Mouse (Mus musculus): ENCODE results near the gene Pcgf2.

The Pcgf2 gene

GRCm38 (mm10) chr11:97670234-97671176 is 29.8 kb downstream of the Pcgf2 start:
- ChIA-PET CTCF (interaction anchor here (0.5 to 12.1 kb wide), 24 partner anchors 8 to 357 kb away, joined by 3 to 174 read pairs (median 3); no protein-coding TSS in a partner anchor), POLR2A (interaction anchor here (0.5 to 29.4 kb wide), 49 partner anchors 1 to 584 kb away, joined by 3 to 970 read pairs (median 6); partner anchors contain the start of genes Mllt6 (in 4 of the 4), Cwc25 (in 2 of the 4), Epop (in 2 of the 4) and Pcgf2 (in 2 of the 4))

DNA sequence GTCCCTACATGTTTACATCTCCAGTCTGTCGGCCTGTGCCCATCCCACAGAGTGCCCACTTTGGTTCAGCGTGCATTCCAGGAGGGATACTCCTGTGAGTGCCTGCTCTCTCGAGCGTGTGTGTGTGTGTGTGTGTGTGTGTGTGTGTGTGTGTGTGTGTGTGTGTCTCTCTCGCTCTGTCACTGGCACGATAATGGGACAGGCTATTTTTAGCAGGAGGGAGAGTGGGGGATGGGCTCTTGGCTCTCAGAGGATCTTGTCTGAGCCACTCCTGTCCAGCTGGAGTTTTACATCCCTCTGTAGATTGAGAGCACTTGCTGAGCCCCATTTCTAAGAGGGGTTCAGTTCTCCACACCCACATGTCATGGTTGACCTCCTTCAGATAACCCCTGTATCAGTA is 30.5 kb downstream of the Pcgf2 start:
- POLR2A ChIA-PET: interaction anchor here (0.5 to 29.4 kb wide), 28 partner anchors 2 to 180 kb away, joined by 3 to 970 read pairs (median 14); partner anchors contain the start of genes Mllt6 (in 4 of the 4), Epop (in 2 of the 4), Pcgf2 (in 2 of the 4) and Psmb3 (in 2 of the 4)
- CTCF ChIA-PET: interaction anchor here in 3 of 4 experiments (0.7 to 12.1 kb wide), 7 partner anchors 7 to 26 kb away, joined by 3 to 174 read pairs (median 18); no protein-coding TSS in a partner anchor

GRCm38 (mm10) chr11:97669268-97669667 is 31.0 kb downstream of the Pcgf2 start:
- CTCF ChIA-PET: interaction anchor here (1.0 to 12.1 kb wide), 9 partner anchors 8 to 180 kb away, joined by 3 to 174 read pairs (median 5); no protein-coding TSS in a partner anchor
- POLR2A ChIA-PET: interaction anchor here (0.5 to 29.4 kb wide), 30 partner anchors 2 to 1714 kb away, joined by 3 to 970 read pairs (median 12); partner anchors contain the start of genes Cisd3 (in 2 of the 4), Mllt6 (in 2 of the 4), Pcgf2 (in 2 of the 4) and Psmb3 (in 2 of the 4)

- ChIA-PET POLR2A (interaction anchor here (0.6 to 29.4 kb wide), 29 partner anchors 3 to 131 kb away, joined by 3 to 970 read pairs (median 15); partner anchors contain the start of genes Cisd3 (in 2 of the 4), Mllt6 (in 2 of the 4), Pcgf2 (in 2 of the 4) and Psmb3 (in 2 of the 4)), CTCF (interaction anchor here (0.6 to 12.1 kb wide), 16 partner anchors 9 to 325 kb away, joined by 3 to 174 read pairs (median 4); no protein-coding TSS in a partner anchor)
These were observed 32.1 kb downstream of the Pcgf2 start for GRCm38 (mm10) chr11:97668160-97668559.

GRCm38 (mm10) chr11:97666794-97667193 is 33.5 kb downstream of the Pcgf2 start:
- CTCF ChIA-PET: interaction anchor here (0.5 to 12.1 kb wide), 20 partner anchors 10 to 153 kb away, joined by 3 to 174 read pairs (median 4); no protein-coding TSS in a partner anchor
- POLR2A ChIA-PET: interaction anchor here (0.7 to 29.4 kb wide), 29 partner anchors 5 to 581 kb away, joined by 3 to 970 read pairs (median 18); partner anchors contain the start of genes Epop (in 3 of the 4), Psmb3 (in 3 of the 4), Cisd3 (in 2 of the 4) and Mllt6 (in 2 of the 4)

- ChIA-PET CTCF (interaction anchor here (0.5 to 12.1 kb wide), 38 partner anchors 9 to 1807 kb away, joined by 3 to 174 read pairs (median 4); partner anchors contain the start of gene Cwc25 (in 1 of the 4)), POLR2A (interaction anchor here (0.6 to 29.4 kb wide), 32 partner anchors 5 to 580 kb away, joined by 3 to 970 read pairs (median 10); partner anchors contain the start of genes Epop (in 3 of the 4), Psmb3 (in 3 of the 4), Mllt6 (in 2 of the 4) and Pcgf2 (in 2 of the 4))
These were observed 34.1 kb downstream of the Pcgf2 start for GRCm38 (mm10) chr11:97666221-97666620.

- POLR2A ChIA-PET: interaction anchor here (0.7 to 29.4 kb wide), 39 partner anchors 5 to 117 kb away, joined by 3 to 970 read pairs (median 8); partner anchors contain the start of genes Epop (in 2 of the 4), Mllt6 (in 2 of the 4), Pcgf2 (in 2 of the 4) and Psmb3 (in 2 of the 4)
These were observed 34.9 kb downstream of the Pcgf2 start for GRCm38 (mm10) chr11:97665431-97665830.

DNA sequence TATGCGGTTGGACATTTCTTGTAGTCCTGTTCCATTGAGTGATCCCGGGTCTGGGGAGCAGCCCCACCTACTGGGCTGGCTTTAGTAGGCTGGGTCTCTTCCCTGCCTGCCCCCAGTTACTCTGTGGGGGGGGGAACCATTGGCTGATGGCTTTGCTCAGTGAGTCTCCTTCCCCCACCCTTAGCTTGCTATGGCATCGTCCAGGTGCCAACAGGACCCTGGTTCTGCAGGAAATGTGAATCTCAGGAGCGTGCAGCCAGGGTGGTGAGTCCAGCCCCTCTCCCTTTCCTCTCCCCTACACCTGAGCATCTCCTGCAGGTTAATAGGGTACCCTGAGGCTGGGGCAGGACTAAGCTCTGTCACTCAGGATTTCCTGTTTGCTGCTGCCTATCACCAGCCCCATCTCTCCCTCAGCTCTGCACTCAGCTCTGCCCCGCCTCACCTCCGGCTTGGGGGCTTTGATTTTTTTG is 35.5 kb downstream of the Pcgf2 start:
- ChIA-PET POLR2A (interaction anchor here (0.6 to 29.4 kb wide), 42 partner anchors 4 to 307 kb away, joined by 3 to 970 read pairs (median 6); partner anchors contain the start of genes Epop (in 2 of the 4), Mllt6 (in 2 of the 4), Pcgf2 (in 2 of the 4) and Psmb3 (in 2 of the 4)), CTCF (interaction anchor here (0.6 to 12.1 kb wide), 16 partner anchors 8 to 861 kb away, joined by 3 to 174 read pairs (median 9); no protein-coding TSS in a partner anchor)

More at GRCm38 (mm10) chr11:97665431-97665830, 34.9 kb downstream of the Pcgf2 start:
- CTCF ChIA-PET: interaction anchor here (0.6 to 12.1 kb wide), 20 partner anchors 8 to 861 kb away, joined by 3 to 174 read pairs (median 5); no protein-coding TSS in a partner anchor

- CTCF ChIA-PET: interaction anchor here (0.7 to 12.1 kb wide), 9 partner anchors 7 to 263 kb away, joined by 3 to 174 read pairs (median 13); no protein-coding TSS in a partner anchor
- POLR2A ChIA-PET: interaction anchor here (0.6 to 29.4 kb wide), 37 partner anchors 4 to 689 kb away, joined by 3 to 970 read pairs (median 6); partner anchors contain the start of genes Epop (in 3 of the 4), Mllt6 (in 2 of the 4), Pcgf2 (in 2 of the 4) and Psmb3 (in 2 of the 4)
These were observed 36.0 kb downstream of the Pcgf2 start for GRCm38 (mm10) chr11:97664339-97664665.

DNA sequence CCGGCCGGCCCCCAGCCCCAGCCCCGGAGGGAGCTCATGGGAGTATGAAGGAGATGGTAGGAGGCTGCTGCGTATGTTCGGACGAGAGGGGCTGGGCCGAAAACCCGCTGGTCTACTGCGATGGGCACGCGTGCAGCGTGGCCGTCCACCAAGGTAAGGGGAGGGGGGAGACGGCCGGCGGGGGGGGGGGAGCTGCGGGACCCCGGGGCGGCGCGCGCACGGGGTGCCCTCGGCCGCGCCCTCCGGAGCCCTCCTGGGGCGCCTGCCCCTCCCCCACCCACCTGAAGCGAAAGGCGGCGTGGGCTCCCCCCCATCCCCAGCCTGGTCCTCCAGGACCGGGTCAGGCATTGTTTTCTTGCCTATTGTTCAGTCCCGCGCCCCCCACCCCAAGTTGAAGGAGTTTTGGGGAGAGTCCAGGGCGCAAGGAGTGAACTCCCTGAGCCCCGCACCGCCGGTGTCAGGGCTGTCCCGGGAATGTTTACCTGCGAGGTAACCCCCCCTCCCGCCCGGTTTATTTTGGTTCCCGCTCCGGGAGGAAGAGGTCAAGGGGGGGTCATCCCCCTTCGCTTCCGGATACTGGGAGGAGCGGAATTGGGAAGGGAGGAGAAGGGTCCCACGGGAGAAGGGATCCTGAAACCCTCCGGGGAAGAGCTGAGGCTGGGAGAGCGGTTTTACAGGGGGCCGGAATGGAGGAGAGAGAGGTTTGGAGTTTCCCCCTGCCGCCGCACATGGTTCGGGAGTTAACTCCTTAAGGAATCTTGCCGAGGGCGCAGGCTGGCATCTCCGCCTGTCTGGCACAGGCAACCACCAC is 36.6 kb downstream of the Pcgf2 start:
- CTCF ChIA-PET: interaction anchor here (0.5 to 12.1 kb wide), 11 partner anchors 12 to 1091 kb away, joined by 3 to 174 read pairs (median 6); no protein-coding TSS in a partner anchor
- POLR2A ChIA-PET: interaction anchor here (0.5 to 29.4 kb wide), 65 partner anchors 3 to 1358 kb away, joined by 3 to 970 read pairs (median 4); partner anchors contain the start of genes Epop (in 3 of the 4), Pcgf2 (in 3 of the 4), Mllt6 (in 2 of the 4) and Psmb3 (in 2 of the 4)

GRCm38 (mm10) chr11:97662893-97663527 is 37.3 kb downstream of the Pcgf2 start, which contains the start of gene Mllt6:
Mllt6 (plus strand) TSS chr11:97663414.
- CTCF ChIA-PET: interaction anchor here (0.5 to 12.1 kb wide), 14 partner anchors 8 to 280 kb away, joined by 3 to 138 read pairs (median 4); no protein-coding TSS in a partner anchor
- POLR2A ChIA-PET: interaction anchor here (0.5 to 29.4 kb wide), 82 partner anchors 2 to 1357 kb away, joined by 3 to 970 read pairs (median 4); partner anchors contain the start of genes Pcgf2 (in 3 of the 4), Psmb3 (in 3 of the 4), Cisd3 (in 2 of the 4) and Epop (in 2 of the 4)

GRCm38 (mm10) chr11:97662207-97662892 is 37.9 kb downstream of the Pcgf2 start:
- ChIA-PET POLR2A (interaction anchor here (0.5 to 29.4 kb wide), 87 partner anchors 2 to 838 kb away, joined by 3 to 970 read pairs (median 4); partner anchors contain the start of genes Cisd3 (in 3 of the 4), Fbxo47 (in 3 of the 4), Pcgf2 (in 3 of the 4) and Psmb3 (in 3 of the 4)), CTCF (interaction anchor here (0.6 to 12.1 kb wide), 13 partner anchors 9 to 524 kb away, joined by 3 to 138 read pairs (median 4); no protein-coding TSS in a partner anchor)

- POLR2A ChIA-PET: interaction anchor here (0.6 to 29.4 kb wide), 59 partner anchors 1 to 489 kb away, joined by 3 to 970 read pairs (median 6); partner anchors contain the start of genes Fbxo47 (in 3 of the 4), Pcgf2 (in 3 of the 4), Psmb3 (in 3 of the 4) and Cisd3 (in 2 of the 4)
- CTCF ChIA-PET: interaction anchor here in 3 of 4 experiments (0.6 to 12.1 kb wide), 7 partner anchors 8 to 37 kb away, joined by 3 to 138 read pairs (median 5); no protein-coding TSS in a partner anchor
These were observed 38.6 kb downstream of the Pcgf2 start for GRCm38 (mm10) chr11:97661648-97662133.
